Mouse (Mus musculus) forebrain, embryonic 13.5 days (tissue): ENCODE measurements around the gene Dhx35. TPM values are rescaled to one million over a fixed set of nuclear protein-coding genes. Genes with fewer than 3 reads are reported as not detected.

ENCODE experiments used
- ATAC-seq: fragments of 200-750 bp; cut with Nextera tagmentation; 2 replicates; pipeline ENCODE4 v1.8.0; 2017
- H3K27ac ChIP-seq: fragments of 300-500 bp; sonication (generic); 2 replicates; pipeline ENCODE4 v1.5.1; 2015; ENCODE audit warnings: inconsistent platforms, mild to moderate bottlenecking, moderate library complexity
- H3K27me3 ChIP-seq: fragments of 300-500 bp; sonication (generic); 2 replicates; pipeline ENCODE4 v1.6.1; 2015; ENCODE audit warnings: mild to moderate bottlenecking, inconsistent platforms
- H3K36me3 ChIP-seq: fragments of 300-500 bp; sonication (generic); 2 replicates; pipeline ENCODE4 v1.6.1; 2015; ENCODE audit warnings: mild to moderate bottlenecking, inconsistent platforms; ENCODE audit not compliant: poor library complexity, severe bottlenecking
- H3K4me1 ChIP-seq: fragments of 300-500 bp; sonication (generic); 2 replicates; pipeline ENCODE4 v1.6.1; 2015; ENCODE audit warnings: inconsistent platforms
- H3K4me2 ChIP-seq: fragments of 300-500 bp; sonication (generic); 2 replicates; pipeline ENCODE4 v1.6.1; 2015; ENCODE audit warnings: inconsistent platforms, mild to moderate bottlenecking, moderate library complexity
- H3K4me3 ChIP-seq: fragments of 300-500 bp; sonication (generic); 2 replicates; pipeline ENCODE4 v1.5.1; 2015; ENCODE audit warnings: mild to moderate bottlenecking, inconsistent platforms
- H3K9ac ChIP-seq: fragments of 300-500 bp; sonication (generic); 2 replicates; pipeline ENCODE4 v1.6.1; 2015; ENCODE audit warnings: mild to moderate bottlenecking, inconsistent platforms
- H3K9me3 ChIP-seq: fragments of 300-500 bp; sonication (generic); replicated peaks from 2 replicates; pipeline ENCODE4 v1.6.1; 2016; ENCODE audit warnings: inconsistent platforms
- WGBS: fragments of 180-500 bp; shearing (Covaris S2); methylation state at CpG from one replicate; pipeline ENCODE4 v1.1.7; 2015; 5-methylcytosine and 5-hydroxymethylcytosine counted together
- polyA plus RNA-seq: library from polyadenylated mRNA; unstranded; fragments of >200 nt; fragmentation: Nextera tagmentation; extraction: Ambion mirVana; gene quantifications from 2 replicates; pipeline ENCODE4 v1.2.1, GENCODE M21; 2015

Gene Dhx35
- 16.2 and 19.5 TPM in 2 replicates for polyA plus RNA-seq

- WGBS = under 1% methylated on average over 33 of the region's 33 CpGs
- Histone ChIP-seq H3K27me3 (no peaks in the 10 kb centered on the region), H3K9ac (peak within 1 kb of the TSS; percentile 70), H3K36me3 (0 out of 2 replicates have a peak, but pooled peaks cover under 1% of the 10 kb centered on the region), H3K4me3 (peak within 1 kb of the TSS; percentile 73), H3K4me1 (peaks cover 25% of the 10 kb centered on the region), H3K27ac (peak within 1 kb of the TSS; percentile 88), H3K9me3 (no peaks in the 10 kb centered on the region), H3K4me2 (peak within 1 kb of the TSS; percentile 82)
- peak; percentile 99 for ATAC-seq
Measured at GRCm38 (mm10) chr2:158794494-158795004, at the start of gene Dhx35. Dhx35 (plus strand) TSS chr2:158794807.

- Histone ChIP-seq H3K27me3 (no peaks in the 10 kb centered on the region), H3K9ac (no peak overlapping the region), H3K4me1 (no peaks in the 10 kb centered on the region; the same call in 1 of the 2 replicates), H3K9me3 (no peaks in the 10 kb centered on the region; the same call in 1 of the 2 replicates), H3K4me3 (no peak overlapping the region), H3K27ac (no peak overlapping the region), H3K36me3 (no peaks in the 10 kb centered on the region), H3K4me2 (no peak overlapping the region)
- peak; percentile 78 for ATAC-seq
- 19% methylated on average over 2 of the region's 2 CpGs for WGBS
Measured at GRCm38 (mm10) chr2:158745049-158745482, 49.5 kb upstream of the Dhx35 start.

GRCm38 (mm10) chr2:158746164-158746563 is 48.4 kb upstream of the Dhx35 start:
- no peak overlapping the region for H3K4me2 ChIP-seq
- no peak overlapping the region for H3K9ac ChIP-seq
- no peak for ATAC-seq
- H3K36me3 ChIP-seq = no peaks in the 10 kb centered on the region
- no peak overlapping the region for H3K4me3 ChIP-seq
- no peaks in the 10 kb centered on the region for H3K27me3 ChIP-seq
- H3K27ac ChIP-seq = no peak overlapping the region
- H3K4me1 ChIP-seq = no peaks in the 10 kb centered on the region; the same call in 1 of the 2 replicates
- 68% methylated on average over 11 of the region's 11 CpGs for WGBS
- no peaks in the 10 kb centered on the region; the same call in 1 of the 2 replicates for H3K9me3 ChIP-seq

- Histone ChIP-seq H3K4me1 (no peaks in the 10 kb centered on the region), H3K27me3 (no peaks in the 10 kb centered on the region), H3K9me3 (no peaks in the 10 kb centered on the region; the same call in 1 of the 2 replicates), H3K4me3 (no peak overlapping the region), H3K4me2 (no peak overlapping the region), H3K36me3 (no peaks in the 10 kb centered on the region), H3K9ac (no peak overlapping the region), H3K27ac (no peak overlapping the region)
- WGBS = 84% methylated on average over 9 of the region's 9 CpGs
- ATAC-seq = no peak
Measured at GRCm38 (mm10) chr2:158749366-158749765, 45.2 kb upstream of the Dhx35 start.

GRCm38 (mm10) chr2:158760231-158760630 is 34.4 kb upstream of the Dhx35 start:
- Histone ChIP-seq H3K9ac (no peak overlapping the region), H3K4me3 (no peak overlapping the region), H3K9me3 (no peaks in the 10 kb centered on the region), H3K4me2 (no peak overlapping the region), H3K4me1 (no peaks in the 10 kb centered on the region), H3K27ac (no peak overlapping the region), H3K36me3 (no peaks in the 10 kb centered on the region), H3K27me3 (no peaks in the 10 kb centered on the region)
- WGBS = 88% methylated on average over 2 of the region's 2 CpGs
- ATAC-seq = no peak

- H3K4me2 ChIP-seq = no peak overlapping the region
- H3K27ac ChIP-seq = no peak overlapping the region
- H3K9me3 ChIP-seq = no peaks in the 10 kb centered on the region
- H3K27me3 ChIP-seq = no peaks in the 10 kb centered on the region
- H3K36me3 ChIP-seq = no peaks in the 10 kb centered on the region
- WGBS = 92% methylated on average over 5 of the region's 5 CpGs
- H3K4me3 ChIP-seq = no peak overlapping the region
- H3K4me1 ChIP-seq = no peaks in the 10 kb centered on the region
- no peak for ATAC-seq
- H3K9ac ChIP-seq = no peak overlapping the region
Measured at GRCm38 (mm10) chr2:158762339-158762738, 32.3 kb upstream of the Dhx35 start.

- H3K27me3 ChIP-seq = no peaks in the 10 kb centered on the region
- H3K9me3 ChIP-seq = no peaks in the 10 kb centered on the region
- H3K27ac ChIP-seq = peak within 1 kb of the TSS; percentile 59; the same call in 1 of the 2 replicates
- peak within 1 kb of the TSS; percentile 97 for H3K4me2 ChIP-seq
- peaks cover 45% of the 10 kb centered on the region for H3K4me1 ChIP-seq
- peaks cover 3% of the 10 kb centered on the region; the same call in 1 of the 2 replicates for H3K36me3 ChIP-seq
- under 1% methylated on average over 48 of the region's 48 CpGs for WGBS
- ATAC-seq = peak; percentile 98
- H3K9ac ChIP-seq = peak within 1 kb of the TSS; percentile 81
- peak within 1 kb of the TSS; percentile 72 for H3K4me3 ChIP-seq
Measured at GRCm38 (mm10) chr2:158767742-158768339, 26.8 kb upstream of the Dhx35 start, which contains the start of gene Fam83d. Fam83d (plus strand) TSS chr2:158768093.

GRCm38 (mm10) chr2:158768350-158768749 is 26.3 kb upstream of the Dhx35 start:
- ATAC-seq = peak; percentile 14
- peak overlapping the region; percentile 59; the same call in 1 of the 2 replicates for H3K27ac ChIP-seq

GRCm38 (mm10) chr2:158768771-158769170 is 25.8 kb upstream of the Dhx35 start:
- H3K9me3 ChIP-seq = no peaks in the 10 kb centered on the region
- WGBS = 5% methylated on average over 5 of the region's 5 CpGs
- ATAC-seq = no peak
- peaks cover 13% of the 10 kb centered on the region for H3K36me3 ChIP-seq
- peak overlapping the region; percentile 81 for H3K9ac ChIP-seq
- H3K27me3 ChIP-seq = no peaks in the 10 kb centered on the region
- peaks cover 49% of the 10 kb centered on the region for H3K4me1 ChIP-seq
- no peak overlapping the region for H3K27ac ChIP-seq
- peak overlapping the region; percentile 72 for H3K4me3 ChIP-seq
- H3K4me2 ChIP-seq = peak overlapping the region; percentile 97

More at GRCm38 (mm10) chr2:158768350-158768749, 26.3 kb upstream of the Dhx35 start:
- peak overlapping the region; percentile 72 for H3K4me3 ChIP-seq
- peak overlapping the region; percentile 97 for H3K4me2 ChIP-seq
- H3K36me3 ChIP-seq = peaks cover 8% of the 10 kb centered on the region; the same call in 1 of the 2 replicates
- no peaks in the 10 kb centered on the region for H3K9me3 ChIP-seq
- under 1% methylated on average over 37 of the region's 37 CpGs for WGBS
- peaks cover 49% of the 10 kb centered on the region for H3K4me1 ChIP-seq
- no peaks in the 10 kb centered on the region for H3K27me3 ChIP-seq
- H3K9ac ChIP-seq = peak overlapping the region; percentile 81

GRCm38 (mm10) chr2:158770126-158770757 is 24.4 kb upstream of the Dhx35 start:
- H3K4me1 ChIP-seq = peaks cover 49% of the 10 kb centered on the region
- peak overlapping the region; percentile 72 for H3K4me3 ChIP-seq
- peaks cover 15% of the 10 kb centered on the region for H3K36me3 ChIP-seq
- peak overlapping the region; percentile 97 for H3K4me2 ChIP-seq
- H3K9ac ChIP-seq = peak overlapping the region; percentile 81
- no peak overlapping the region for H3K27ac ChIP-seq
- no peak for ATAC-seq
- H3K9me3 ChIP-seq = no peaks in the 10 kb centered on the region
- whole genome bisulfite sequencing = 29% methylated on average over 13 of the region's 13 CpGs
- no peaks in the 10 kb centered on the region for H3K27me3 ChIP-seq

GRCm38 (mm10) chr2:158771066-158771763 is 23.4 kb upstream of the Dhx35 start:
- 56% methylated on average over 11 of the region's 11 CpGs for WGBS
- Histone ChIP-seq H3K4me2 (peak overlapping the region; percentile 97), H3K4me1 (peaks cover 50% of the 10 kb centered on the region)

More at GRCm38 (mm10) chr2:158771066-158771763, 23.4 kb upstream of the Dhx35 start:
- Histone ChIP-seq H3K9ac (peak overlapping the region; percentile 81; the same call in 1 of the 2 replicates), H3K27me3 (no peaks in the 10 kb centered on the region), H3K4me3 (peak overlapping the region; percentile 72; the same call in 1 of the 2 replicates), H3K36me3 (peaks cover 15% of the 10 kb centered on the region), H3K27ac (no peak overlapping the region), H3K9me3 (no peaks in the 10 kb centered on the region)
- ATAC-seq = no peak
